Mouse (Mus musculus) hindbrain, embryonic 10.5 days (tissue): ENCODE data around the gene Adamts4. TPM values are rescaled to one million over a fixed set of nuclear protein-coding genes. Genes with fewer than 3 reads are reported as not detected.

ENCODE experiments used
- DNase-seq: peaks from one replicate; pipeline ENCODE4 v3.0.0-alpha.2; 2017; ENCODE audit warnings: low spot score
- H3K27ac ChIP-seq: fragments of 300-500 bp; sonication (generic); 2 replicates; pipeline ENCODE4 v1.5.1; 2016; ENCODE audit warnings: mild to moderate bottlenecking, moderate library complexity
- H3K27me3 ChIP-seq: fragments of 300-500 bp; sonication (generic); 2 replicates; pipeline ENCODE4 v1.6.1; 2016; ENCODE audit warnings: mild to moderate bottlenecking; ENCODE audit not compliant: poor library complexity, insufficient read depth, severe bottlenecking
- H3K36me3 ChIP-seq: fragments of 300-500 bp; sonication (generic); 2 replicates; pipeline ENCODE4 v1.6.1; 2016; ENCODE audit warnings: mild to moderate bottlenecking, moderate library complexity
- H3K4me1 ChIP-seq: fragments of 300-500 bp; sonication (generic); replicated peaks from 2 replicates; pipeline ENCODE4 v1.6.1; 2016; ENCODE audit warnings: mild to moderate bottlenecking
- H3K4me3 ChIP-seq: fragments of 300-500 bp; sonication (generic); 2 replicates; pipeline ENCODE4 v1.5.1; 2016; ENCODE audit warnings: mild to moderate bottlenecking, moderate library complexity
- H3K9me3 ChIP-seq: fragments of 300-500 bp; sonication (generic); 2 replicates; pipeline ENCODE4 v1.6.1; 2016; ENCODE audit warnings: mild to moderate bottlenecking, moderate library complexity
- WGBS: fragments of 180-500 bp; shearing (Covaris S2); methylation state at CpG from one replicate; pipeline ENCODE4 v1.1.7; 2016; 5-methylcytosine and 5-hydroxymethylcytosine counted together
- polyA plus RNA-seq: library from polyadenylated mRNA; unstranded; fragments of >200 nt; fragmentation: Nextera tagmentation; extraction: Ambion mirVana; gene quantifications from 2 replicates; pipeline ENCODE4 v1.2.1, GENCODE M21; 2016

The Adamts4 gene
- polyA plus RNA-seq, 1 experiment from 2014 or later, result 10.4 TPM

- WGBS, result 22% methylated on average over 4 of the region's 4 CpGs
- Histone ChIP-seq H3K4me1 (peaks cover 70% of the 10 kb centered on the region), H3K4me3 (peak overlapping the region; percentile 71)
Measured at GRCm38 (mm10) chr1:171247916-171248315, 2.3 kb upstream of the Adamts4 start.

DNA sequence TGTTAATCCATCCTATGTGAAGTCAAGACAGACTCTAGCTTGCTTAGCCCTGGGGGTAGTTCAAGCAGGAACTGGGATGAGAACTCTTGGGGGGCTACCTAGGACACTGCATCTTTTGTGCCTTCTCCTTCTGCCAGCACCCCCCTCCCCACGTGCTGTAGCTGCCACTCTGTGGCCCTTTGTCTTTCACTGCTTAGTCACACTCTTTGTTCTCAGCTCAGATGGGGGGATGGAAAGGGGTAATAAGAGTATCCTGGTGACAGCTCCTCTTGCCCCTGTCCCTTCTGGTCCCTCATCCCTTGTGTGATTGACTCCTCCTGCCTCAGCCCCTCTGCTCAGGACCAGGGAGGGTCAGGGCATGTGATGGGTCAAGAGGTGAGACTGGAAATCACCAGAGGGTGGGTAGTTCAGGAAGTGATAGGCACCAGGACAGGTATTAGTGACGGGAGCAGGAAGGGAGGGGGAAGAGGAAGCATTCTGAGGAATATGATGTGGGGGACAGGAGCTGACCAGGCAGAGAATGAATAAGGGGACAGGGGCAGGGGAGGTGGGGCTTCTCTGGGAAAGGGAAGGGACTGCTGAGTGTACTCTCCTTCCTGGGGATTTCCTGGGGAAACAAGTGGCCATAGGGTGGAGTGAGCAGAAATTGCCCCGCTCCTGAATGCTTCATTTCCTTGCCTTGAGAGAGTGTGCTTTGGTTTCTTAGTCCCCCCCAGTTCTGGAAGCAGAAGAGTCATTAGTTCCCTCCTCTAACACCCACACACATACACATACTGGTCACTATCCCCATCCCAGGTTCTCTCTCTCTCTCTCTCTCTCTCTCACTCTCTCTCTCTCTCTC, 1.6 kb upstream of the Adamts4 start:
- H3K4me3 ChIP-seq, result peak overlapping the region; percentile 71; the same call in 1 of the 2 replicates
- no peaks in the 10 kb centered on the region for H3K27me3 ChIP-seq
- WGBS, result 49% methylated on average over 3 of the region's 3 CpGs
- peaks cover 73% of the 10 kb centered on the region for H3K4me1 ChIP-seq
- H3K36me3 ChIP-seq, result peaks cover 20% of the 10 kb centered on the region
- peak overlapping the region; percentile 96 for H3K27ac ChIP-seq
- H3K9me3 ChIP-seq, result no peaks in the 10 kb centered on the region
- DNase-seq, result peak; percentile 30

More at GRCm38 (mm10) chr1:171247916-171248315, 2.3 kb upstream of the Adamts4 start:
- peak; percentile 29 for DNase-seq
- peaks cover 25% of the 10 kb centered on the region for H3K36me3 ChIP-seq
- H3K27me3 ChIP-seq, result no peaks in the 10 kb centered on the region
- no peaks in the 10 kb centered on the region for H3K9me3 ChIP-seq
- peak overlapping the region; percentile 96 for H3K27ac ChIP-seq

- WGBS, result 8% methylated on average over 26 of the region's 26 CpGs
- Histone ChIP-seq H3K27me3 (no peaks in the 10 kb centered on the region), H3K36me3 (peaks cover 18% of the 10 kb centered on the region), H3K4me3 (peak within 1 kb of the TSS; percentile 55), H3K27ac (peak within 1 kb of the TSS; percentile 85), H3K9me3 (no peaks in the 10 kb centered on the region), H3K4me1 (peaks cover 68% of the 10 kb centered on the region)
- DNase-seq, result peak; percentile 52
Measured at GRCm38 (mm10) chr1:171250680-171251593, 716 bp downstream of the Adamts4 start, which contains the start of gene Ndufs2. TSS of gene Ndufs2 (minus strand) at chr1:171251388.

DNA sequence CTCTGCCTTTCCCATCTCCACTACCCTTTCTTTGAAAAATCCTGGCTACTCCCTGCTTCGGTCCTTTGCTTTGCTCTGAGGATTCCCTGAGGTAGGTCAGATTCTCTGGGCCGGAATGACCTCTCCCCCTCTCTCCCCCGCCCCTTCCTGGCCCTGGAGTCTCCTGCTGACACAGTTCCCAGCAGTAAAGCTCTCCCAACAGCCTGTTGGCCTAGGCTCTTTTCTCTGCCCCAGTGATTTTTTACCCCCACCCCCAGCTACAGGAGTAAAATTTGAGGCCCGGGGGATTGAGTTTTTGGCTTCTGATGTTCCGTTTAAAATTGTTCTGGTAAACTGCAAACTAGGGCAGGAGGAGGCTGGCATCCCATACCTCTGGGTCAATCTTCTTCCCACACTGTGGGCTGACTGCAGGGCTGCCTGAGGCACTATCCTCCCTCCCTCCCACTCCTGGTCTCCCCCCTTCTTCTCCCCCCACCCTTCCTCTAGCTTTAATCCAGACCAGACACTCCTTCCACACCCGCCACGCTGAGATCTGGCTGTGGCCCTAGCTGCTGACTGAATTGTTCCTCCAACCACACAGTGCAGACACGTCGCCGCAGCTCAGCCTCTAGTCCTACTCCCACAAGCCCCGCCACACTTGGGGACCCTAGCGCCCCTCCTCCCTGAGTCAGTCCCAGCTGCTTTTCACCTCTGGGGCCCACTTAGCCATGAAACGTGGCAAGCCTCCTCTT, 1.5 kb downstream of the Adamts4 start:
- peaks cover 26% of the 10 kb centered on the region for H3K36me3 ChIP-seq
- DNase-seq, result peak; percentile 71
- H3K27ac ChIP-seq, result peak overlapping the region; percentile 85
- peaks cover 60% of the 10 kb centered on the region for H3K4me1 ChIP-seq
- no peaks in the 10 kb centered on the region for H3K9me3 ChIP-seq
- 1% methylated on average over 13 of the region's 13 CpGs for WGBS
- H3K27me3 ChIP-seq, result no peaks in the 10 kb centered on the region
- H3K4me3 ChIP-seq, result peak overlapping the region; percentile 55

DNA sequence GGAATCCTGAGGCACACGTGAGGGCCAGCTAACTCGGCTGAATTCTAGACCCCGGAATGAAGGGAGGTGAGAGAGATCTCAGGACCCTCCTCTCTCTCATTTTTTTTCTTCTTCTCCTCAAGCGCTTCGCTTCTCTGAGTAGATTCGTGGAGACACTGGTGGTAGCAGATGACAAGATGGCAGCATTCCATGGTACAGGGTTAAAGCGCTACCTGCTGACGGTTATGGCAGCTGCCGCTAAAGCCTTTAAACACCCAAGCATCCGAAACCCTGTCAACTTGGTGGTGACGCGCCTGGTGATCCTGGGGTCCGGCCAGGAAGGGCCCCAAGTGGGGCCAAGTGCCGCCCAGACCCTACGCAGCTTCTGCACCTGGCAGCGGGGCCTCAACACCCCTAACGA, 2.2 kb downstream of the Adamts4 start:
- no peaks in the 10 kb centered on the region for H3K27me3 ChIP-seq
- WGBS, result 46% methylated on average over 17 of the region's 17 CpGs

DNA sequence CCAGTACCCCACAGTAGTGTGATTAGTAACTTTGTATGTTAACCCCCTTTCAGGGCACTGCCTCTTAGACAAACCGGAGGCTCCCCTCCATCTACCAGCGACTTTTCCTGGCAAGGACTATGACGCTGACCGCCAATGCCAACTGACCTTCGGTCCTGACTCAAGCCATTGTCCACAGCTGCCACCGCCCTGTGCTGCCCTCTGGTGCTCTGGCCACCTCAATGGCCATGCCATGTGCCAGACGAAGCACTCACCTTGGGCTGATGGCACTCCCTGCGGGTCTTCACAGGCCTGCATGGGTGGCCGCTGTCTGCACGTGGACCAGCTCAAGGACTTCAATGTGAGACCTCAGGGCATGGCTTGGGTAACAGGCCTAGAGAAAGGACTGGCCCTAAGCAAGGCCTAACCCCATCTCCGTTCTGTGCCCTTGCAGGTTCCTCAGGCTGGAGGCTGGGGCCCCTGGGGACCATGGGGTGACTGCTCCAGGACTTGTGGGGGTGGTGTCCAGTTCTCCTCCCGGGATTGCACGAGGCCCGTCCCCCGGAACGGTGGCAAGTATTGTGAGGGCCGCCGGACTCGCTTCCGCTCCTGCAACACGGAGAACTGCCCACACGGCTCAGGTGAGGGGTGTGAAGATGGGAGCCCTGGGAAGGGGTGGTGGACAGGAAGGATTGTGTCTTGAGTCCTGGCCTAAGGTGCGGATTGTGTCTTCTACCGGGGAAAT, 6.0 kb downstream of the Adamts4 start:
- Histone ChIP-seq H3K36me3 (peaks cover 45% of the 10 kb centered on the region), H3K27ac (no peak overlapping the region)
- 93% methylated on average over 24 of the region's 24 CpGs for WGBS

More for the DNA sequence above, 2.2 kb downstream of the Adamts4 start:
- no peak for DNase-seq
- peaks cover 26% of the 10 kb centered on the region for H3K36me3 ChIP-seq
- peaks cover 58% of the 10 kb centered on the region for H3K4me1 ChIP-seq
- peak overlapping the region; percentile 85 for H3K27ac ChIP-seq
- peak overlapping the region; percentile 55 for H3K4me3 ChIP-seq
- no peaks in the 10 kb centered on the region for H3K9me3 ChIP-seq

DNA sequence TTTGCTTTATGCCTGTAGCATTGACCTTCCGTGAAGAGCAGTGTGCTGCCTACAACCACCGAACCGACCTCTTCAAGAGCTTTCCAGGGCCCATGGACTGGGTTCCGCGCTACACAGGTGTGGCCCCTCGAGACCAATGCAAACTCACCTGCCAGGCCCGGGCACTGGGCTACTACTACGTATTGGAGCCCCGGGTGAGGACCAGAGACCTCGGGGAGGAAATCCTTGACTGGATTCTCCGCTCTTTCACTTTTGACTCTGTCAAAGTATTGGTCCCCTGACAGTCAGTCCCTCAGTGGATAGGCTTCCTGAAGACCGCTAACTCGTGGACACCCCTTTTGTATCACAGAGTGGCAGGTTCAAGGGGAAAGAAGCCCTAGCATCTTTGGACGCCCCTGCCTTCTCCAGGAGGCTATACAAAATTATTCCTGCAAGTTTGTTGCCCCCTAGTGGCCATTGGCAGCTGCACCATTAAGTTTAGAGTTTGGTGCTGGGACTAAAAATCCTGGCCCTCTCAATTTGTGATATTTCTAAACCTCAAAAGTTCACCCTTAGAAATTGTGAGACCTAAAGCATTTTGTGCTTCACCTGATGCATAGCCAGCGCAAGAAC, 6.8 kb downstream of the Adamts4 start:
- Histone ChIP-seq H3K4me1 (peaks cover 12% of the 10 kb centered on the region), H3K36me3 (peaks cover 45% of the 10 kb centered on the region), H3K27me3 (no peaks in the 10 kb centered on the region), H3K9me3 (no peaks in the 10 kb centered on the region), H3K4me3 (no peak overlapping the region), H3K27ac (no peak overlapping the region)
- peak; percentile 69 for DNase-seq
- 73% methylated on average over 15 of the region's 15 CpGs for WGBS

More for the DNA sequence above, 6.0 kb downstream of the Adamts4 start:
- no peak for DNase-seq
- Histone ChIP-seq H3K27me3 (no peaks in the 10 kb centered on the region), H3K9me3 (no peaks in the 10 kb centered on the region), H3K4me1 (peaks cover 20% of the 10 kb centered on the region), H3K4me3 (no peak overlapping the region)

DNA sequence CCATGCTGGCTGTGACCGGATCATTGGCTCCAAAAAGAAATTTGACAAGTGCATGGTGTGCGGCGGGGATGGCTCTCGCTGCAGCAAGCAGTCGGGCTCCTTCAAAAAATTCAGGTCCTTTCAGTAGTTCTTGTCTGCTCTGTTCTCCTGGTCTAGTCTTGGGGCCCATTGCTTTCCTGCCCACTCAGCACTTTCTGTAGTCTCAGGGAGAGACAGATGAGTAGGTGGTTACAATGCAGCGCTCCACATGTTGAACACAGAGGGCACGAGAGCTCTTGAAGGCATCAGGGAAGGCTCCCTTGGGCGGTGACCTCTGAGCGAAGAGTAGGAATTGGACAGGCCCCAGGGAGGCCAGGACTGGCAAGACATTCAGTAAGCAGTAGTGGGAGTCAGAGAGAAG, 7.6 kb downstream of the Adamts4 start:
- Histone ChIP-seq H3K27ac (no peak overlapping the region), H3K36me3 (peaks cover 45% of the 10 kb centered on the region), H3K4me1 (peaks cover 10% of the 10 kb centered on the region), H3K9me3 (no peaks in the 10 kb centered on the region), H3K27me3 (no peaks in the 10 kb centered on the region), H3K4me3 (no peak overlapping the region)
- no peak for DNase-seq
- WGBS, result 85% methylated on average over 9 of the region's 9 CpGs

GRCm38 (mm10) chr1:171258921-171259320, 8.7 kb downstream of the Adamts4 start:
- DNase-seq, result no peak
- no peaks in the 10 kb centered on the region for H3K27me3 ChIP-seq

GRCm38 (mm10) chr1:171260316-171260715, 10.1 kb downstream of the Adamts4 start:
- Histone ChIP-seq H3K9me3 (no peaks in the 10 kb centered on the region), H3K4me1 (peaks cover 16% of the 10 kb centered on the region), H3K36me3 (peaks cover 29% of the 10 kb centered on the region), H3K4me3 (no peak overlapping the region), H3K27ac (no peak overlapping the region), H3K27me3 (no peaks in the 10 kb centered on the region)
- 86% methylated on average over 3 of the region's 3 CpGs for WGBS
- no peak for DNase-seq

More at GRCm38 (mm10) chr1:171258921-171259320, 8.7 kb downstream of the Adamts4 start:
- no peak overlapping the region for H3K4me3 ChIP-seq
- no peaks in the 10 kb centered on the region for H3K9me3 ChIP-seq
- peaks cover 16% of the 10 kb centered on the region for H3K4me1 ChIP-seq
- no peak overlapping the region for H3K27ac ChIP-seq
- WGBS, result 80% methylated on average over 17 of the region's 17 CpGs
- H3K36me3 ChIP-seq, result peaks cover 40% of the 10 kb centered on the region

DNA sequence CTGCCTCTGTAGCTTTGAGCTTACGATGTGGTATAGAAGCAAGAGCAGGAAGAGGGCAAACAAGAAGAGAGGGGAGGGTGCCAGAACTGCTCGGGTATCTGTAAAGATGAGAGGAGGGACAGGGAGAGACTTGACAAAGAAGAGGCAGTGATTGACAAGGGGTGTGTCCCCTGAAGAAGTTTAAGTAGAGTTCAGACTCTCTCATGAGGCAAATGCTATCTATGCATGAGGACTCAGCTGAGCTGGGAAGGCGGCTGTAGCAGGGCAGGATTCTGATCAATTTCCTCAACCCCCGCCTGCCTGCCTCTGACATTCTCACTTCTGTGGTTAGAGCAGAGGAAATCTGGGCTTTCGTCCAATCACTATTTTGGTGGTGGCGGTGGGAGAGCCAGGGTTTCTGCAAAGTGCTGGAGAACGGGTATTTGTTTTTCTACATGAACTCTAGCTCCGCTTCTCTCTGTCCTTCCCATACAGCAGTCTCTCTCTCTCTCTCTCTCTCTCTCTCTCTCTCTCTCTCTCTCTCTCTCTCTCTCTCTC, 12.4 kb downstream of the Adamts4 start:
- peaks cover 16% of the 10 kb centered on the region for H3K4me1 ChIP-seq
- peaks cover 16% of the 10 kb centered on the region for H3K36me3 ChIP-seq
- H3K27ac ChIP-seq, result peak overlapping the region; percentile 76
- DNase-seq, result peak; percentile 36
- no peaks in the 10 kb centered on the region for H3K27me3 ChIP-seq
- H3K4me3 ChIP-seq, result peak overlapping the region; percentile 41
- H3K9me3 ChIP-seq, result no peaks in the 10 kb centered on the region
- 9% methylated on average over 8 of the region's 8 CpGs for WGBS
